Mouse (Mus musculus): ENCODE data around the gene Mutyh.
A peak's percentile ranks its signal among the peaks of the same experiment; 100 is the strongest.

Gene Mutyh

DNA sequence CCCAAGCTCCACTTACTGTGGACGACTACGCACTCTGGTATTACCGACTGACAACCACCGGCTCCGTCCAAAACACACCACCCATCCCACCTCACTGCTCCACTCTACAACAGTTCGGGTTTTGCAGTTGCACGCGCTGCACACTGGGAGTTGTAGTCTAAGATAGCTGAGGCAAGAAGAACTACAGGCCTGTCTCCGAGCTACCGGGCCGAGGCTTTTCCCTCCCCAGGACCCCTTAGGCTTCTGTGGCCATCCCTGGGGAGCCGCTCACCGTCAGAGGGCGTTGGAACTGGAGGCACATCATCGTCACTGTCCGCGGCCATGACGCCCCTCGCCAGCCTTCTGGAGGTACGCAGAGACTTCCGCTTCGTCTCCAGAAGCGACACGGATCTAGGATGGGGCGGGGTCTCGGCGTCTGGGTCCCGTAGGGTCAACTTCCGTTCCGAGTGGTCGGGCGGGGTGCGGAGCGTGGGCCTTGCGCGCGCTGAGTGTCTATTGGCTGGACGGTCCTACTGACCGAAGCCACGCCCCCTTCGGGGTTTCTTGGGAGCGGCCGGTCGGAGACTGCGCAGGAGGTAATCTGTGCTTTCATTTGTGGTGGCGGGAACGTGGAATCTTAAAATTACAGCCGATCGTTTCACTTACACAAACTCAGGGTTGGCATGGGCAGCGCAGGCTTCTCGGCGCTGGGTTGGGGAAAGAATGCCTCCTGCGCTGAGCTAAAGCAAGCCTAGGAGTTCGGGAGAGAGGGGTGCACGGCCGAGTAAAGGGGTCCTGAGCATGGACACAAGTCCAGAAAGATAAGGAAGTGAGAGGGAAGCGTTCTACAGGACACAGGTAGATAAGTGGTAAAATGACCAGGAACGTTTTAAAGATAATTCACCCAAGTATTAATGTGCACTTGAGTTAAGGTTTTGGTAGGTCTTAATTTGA, at the start of gene Mutyh, which contains the start of gene Toe1:
Mutyh (plus strand) TSS at position 527 of the 933 bp plus-strand sequence.
Toe1 (minus strand) TSS at position 444 of the 933 bp plus-strand sequence.
- DNase-seq (ENCODE audit: low spot score in 2 of 2): peak; percentile 88 to 92

DNA sequence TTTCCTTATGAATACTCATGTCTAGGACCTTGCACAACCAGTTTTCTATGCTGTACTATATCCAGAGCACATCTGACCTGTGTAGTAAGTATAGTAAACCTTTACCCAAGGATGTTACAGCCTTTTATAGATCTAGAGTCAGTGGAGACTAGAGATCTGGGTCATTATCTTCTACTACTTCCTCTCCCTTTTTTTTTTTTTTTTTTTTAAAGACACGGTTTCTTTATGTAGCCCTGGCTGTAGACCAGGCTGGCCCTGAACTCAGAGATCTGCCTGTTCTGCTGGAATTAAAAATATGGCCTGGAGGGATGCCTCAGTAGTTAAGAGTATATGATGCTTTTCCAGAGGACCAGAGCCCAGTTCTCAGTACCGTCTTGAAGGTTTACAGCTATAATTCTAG, 45.6 kb upstream of the Mutyh start:
- DNase-seq (ENCODE audit: low spot score in 2 of 2): no peak

DNA sequence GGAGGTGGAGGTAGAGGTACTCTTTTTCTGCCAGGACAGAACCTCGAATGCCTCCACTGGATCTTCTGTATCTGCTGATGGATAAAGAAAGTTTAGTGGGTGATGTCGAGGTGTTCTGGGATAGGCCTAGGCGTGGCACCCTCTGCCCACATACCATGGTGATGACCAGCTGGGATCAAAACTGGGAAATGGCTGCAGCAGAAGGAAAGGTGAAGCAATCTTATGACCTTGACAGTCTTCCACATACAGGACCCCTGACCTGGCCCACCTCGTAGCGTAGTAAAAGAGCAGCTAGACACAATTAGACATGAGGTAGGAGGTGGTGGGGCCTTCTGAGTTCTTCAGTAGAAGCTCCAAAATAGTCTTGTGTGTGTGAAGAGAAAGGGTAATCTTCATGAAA, 43.5 kb upstream of the Mutyh start:
- DNase-seq (ENCODE audit: low spot score in 2 of 2): no peak

DNA sequence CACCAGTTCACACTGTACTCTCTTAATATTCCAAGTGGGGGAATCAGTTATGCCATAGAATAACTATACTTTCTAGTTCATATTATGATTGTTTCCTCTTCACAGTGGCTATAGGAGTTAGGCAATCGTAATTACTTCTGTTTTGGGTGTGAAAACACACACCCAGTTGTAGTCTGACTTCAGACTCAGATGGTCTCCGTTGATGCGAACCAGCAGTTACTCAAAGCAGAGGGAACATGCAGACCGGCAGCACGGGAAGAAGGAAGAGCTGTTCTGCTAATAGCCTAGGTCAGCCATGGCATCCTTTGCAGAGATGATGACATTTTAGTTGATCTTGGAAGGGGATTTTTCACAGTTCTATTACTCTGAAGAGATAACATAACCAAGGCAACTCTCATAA, 39.0 kb upstream of the Mutyh start:
- DNase-seq (ENCODE audit: low spot score in 2 of 2): no peak

DNA sequence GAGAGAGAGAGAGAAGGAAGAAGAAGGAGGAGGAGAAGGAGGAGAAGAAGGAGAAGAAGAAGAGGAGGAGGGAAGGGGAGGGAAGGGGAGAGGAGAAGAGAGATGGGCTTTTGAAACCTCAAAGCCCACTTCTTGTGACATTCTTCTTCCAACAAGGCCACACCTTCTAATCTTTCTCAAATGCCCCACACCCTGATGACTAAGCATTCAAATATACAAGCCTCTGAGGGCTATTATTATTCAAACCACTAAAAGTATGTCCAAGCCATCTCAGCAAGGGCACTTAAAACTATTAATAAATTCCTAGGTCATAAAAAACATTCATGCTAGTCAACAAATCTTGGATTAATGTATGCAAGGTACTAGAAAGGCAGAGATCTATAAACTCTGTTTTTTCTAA, 38.5 kb upstream of the Mutyh start:
- DNase-seq (ENCODE audit: low spot score in 2 of 2): no peak

DNA sequence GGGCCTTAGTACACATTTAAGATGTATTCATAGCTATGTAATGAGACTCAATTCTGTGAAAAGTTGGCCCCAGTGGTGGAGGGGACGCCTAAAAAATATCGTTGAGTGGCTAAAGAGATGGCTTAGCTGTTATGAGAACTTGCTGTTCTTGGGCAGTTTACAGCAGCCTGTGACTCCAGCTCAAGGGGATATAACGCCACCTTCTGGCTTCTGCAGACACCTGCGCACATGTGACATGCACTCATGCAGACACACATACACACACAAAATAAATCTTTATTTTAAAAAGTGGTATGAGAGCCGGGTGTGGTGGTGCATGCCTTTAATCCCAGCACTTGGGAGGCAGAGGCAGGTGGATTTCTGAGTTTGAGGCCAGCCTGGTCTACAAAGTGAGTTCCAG, 31.1 kb upstream of the Mutyh start:
- no peak for DNase-seq (ENCODE audit: low spot score in 2 of 2)

DNA sequence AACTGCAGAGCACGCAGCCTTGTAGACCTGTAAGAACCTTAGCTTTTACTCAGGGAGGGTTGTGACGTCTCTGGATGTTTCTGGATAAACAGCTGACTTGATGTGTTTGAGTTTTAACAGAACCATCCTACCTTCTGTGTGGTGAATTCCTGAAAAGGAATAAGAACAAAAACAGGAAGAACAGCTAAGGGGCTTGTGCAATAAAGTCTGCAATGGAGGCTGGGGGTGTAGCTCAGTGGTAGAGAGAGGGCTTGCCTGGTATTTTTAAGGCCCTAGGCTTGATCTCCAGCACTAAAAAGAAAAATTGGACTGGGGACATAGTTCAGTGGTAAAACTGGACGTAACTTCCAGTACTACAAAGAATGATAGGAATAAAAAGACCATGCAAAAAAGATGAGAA, 30.4 kb upstream of the Mutyh start:
- no peak for DNase-seq (ENCODE audit: low spot score in 2 of 2)

DNA sequence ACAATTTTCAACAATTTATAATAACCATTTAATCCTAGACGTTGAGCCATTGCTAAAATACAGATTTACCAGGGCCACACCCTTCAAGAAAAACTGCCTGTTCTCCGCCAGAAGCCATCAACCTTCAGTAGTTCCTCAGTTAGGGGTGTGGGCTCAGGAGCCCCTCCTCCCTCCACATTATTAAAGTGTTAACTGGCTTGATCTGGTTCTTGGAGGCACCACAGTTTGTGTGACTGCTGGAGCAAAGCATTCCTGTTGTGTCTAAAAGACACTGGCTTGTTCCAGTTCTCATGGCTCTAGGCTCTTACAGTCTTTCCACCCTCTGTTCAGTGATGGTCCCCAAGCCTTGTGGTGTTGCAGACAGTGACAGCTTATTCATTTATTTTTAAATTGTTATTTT, 27.0 kb upstream of the Mutyh start:
- no peak for DNase-seq (ENCODE audit: low spot score in 2 of 2)

DNA sequence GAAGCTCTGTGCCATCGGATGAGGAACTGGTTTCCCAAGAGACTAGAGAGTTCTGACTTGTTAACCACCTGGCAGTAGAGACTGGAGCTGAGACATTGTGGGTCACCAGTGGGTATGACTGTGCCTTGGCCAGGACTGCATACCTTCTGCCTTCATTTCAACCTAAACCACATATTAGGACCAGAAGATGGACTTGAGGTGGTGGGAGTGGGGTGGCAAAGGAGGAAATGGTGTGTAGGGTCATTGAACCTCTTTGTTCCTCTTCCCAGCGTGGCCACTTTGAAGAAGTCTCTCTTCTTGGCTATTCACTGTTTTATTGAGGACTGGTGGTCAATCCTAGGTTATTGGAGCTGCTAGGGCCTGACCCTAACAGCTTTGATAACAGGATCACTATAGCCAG, 26.2 kb upstream of the Mutyh start:
- no peak for DNase-seq (ENCODE audit: low spot score in 2 of 2)

DNA sequence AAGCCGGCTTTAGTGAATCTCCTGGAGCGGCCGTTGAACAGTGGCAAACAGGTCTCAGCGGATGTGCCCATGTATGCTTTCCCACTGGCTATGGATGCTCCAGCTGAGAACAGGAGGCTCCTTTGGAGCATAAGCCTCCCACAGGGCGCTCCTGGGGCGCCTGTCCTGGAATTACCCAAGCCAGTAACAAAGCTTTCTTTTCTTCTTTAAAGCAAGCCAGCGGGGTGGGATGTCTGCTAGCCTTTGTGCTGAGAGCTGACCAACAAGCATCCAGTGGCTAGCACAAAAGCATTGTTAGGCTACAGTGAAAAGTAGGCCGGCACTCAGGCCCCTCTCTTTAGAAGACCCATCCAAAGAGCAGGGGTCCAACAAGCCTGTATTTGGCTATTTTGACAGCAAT, 25.4 kb upstream of the Mutyh start:
- no peak for DNase-seq (ENCODE audit: low spot score in 2 of 2)

DNA sequence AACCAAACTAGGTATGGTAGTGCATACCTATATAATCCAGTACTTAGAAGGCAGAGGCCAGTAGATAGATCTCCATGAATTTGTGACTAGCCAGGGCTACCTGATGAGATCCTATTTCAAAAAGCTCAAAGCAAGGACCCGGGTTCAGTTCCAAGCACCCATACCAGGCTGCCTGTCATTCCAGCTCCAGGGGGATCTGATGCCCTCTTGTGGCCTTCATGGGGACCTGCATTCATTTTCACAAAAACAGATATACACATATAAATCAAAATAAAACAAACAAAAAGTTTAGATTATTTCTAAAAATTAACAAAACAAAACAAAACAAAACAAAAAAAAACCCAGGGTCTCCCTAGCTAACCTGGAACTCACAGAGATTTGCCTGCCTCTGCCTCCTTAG, 20.9 kb upstream of the Mutyh start:
- DNase-seq (ENCODE audit: low spot score in 2 of 2): no peak

DNA sequence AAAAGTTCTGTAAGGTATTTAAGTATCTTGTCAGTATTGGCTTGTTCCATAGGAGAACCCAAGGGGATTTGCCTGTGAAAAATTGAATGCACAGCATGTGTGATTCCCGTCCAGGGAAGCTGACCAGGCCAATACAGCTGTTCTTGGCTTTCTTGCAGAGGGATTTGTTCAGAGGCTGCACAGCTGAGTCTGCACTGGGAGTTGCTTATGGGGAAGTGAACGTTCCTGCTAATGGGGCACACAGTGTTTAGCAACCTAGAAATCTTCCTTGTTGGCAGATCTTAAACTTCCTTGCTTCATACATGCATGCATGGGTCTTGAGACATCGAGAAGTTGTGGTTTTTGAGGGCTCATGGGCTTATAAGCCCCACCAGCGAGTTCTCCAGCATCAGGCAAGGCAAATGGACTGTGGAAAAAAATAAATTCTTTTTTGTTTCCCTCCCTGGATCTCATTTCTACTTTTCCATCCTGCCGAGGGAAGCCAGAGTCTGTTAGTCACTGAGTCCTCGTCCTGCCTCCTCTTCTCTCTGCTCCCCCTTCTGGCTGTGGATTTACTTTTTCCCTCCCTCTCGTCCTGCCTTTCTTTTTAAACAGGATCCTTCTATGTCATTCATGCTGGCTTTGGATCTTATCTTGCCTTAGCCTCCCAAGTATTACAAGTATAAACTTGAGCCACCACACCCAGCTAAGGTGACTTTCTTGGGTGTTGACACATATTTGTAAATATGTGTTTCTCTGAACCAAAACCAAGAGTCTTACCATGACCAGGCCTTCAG, 19.4 kb upstream of the Mutyh start:
- no peak for DNase-seq (ENCODE audit: low spot score in 2 of 2)

DNA sequence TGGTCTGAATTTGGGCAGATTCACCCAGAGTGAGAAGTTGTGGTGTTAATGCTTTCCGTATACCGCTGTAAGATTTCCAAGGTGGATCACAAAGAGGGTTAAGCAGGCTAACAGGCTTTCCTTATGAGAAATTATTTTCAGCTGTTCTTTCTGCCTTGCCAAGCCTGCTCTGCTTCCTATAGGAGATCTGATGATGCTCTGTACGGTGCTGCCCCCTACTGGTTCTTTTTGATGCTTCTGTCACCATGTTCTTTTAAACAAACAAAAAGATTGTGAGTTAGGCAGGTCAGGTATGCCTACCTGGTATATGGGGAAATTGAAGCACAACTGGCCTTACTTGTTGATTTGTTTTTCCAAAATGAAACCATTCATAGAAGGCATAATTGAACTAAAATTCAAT, 18.6 kb upstream of the Mutyh start:
- peak; percentile 51 to 77 for DNase-seq (ENCODE audit: low spot score in 2 of 2)

DNA sequence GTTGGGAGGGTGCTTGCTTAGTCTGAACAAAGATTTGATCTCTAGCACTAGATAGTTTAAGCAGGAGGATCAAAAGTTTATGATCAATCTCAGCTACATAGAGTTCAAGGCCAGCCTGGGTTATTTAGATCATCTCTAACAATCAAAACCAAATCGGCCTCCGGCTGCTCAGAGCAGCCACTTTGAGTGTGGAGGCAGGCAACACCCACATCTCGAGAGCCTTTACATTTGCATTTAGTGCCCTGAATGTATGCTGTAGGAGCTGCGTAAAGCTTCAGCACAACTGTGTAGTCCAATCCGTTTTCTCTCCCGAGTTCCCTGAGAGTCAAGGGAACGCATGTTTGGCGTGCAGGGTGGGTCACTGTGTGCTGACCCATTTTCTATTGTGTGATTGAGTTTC, 15.1 kb upstream of the Mutyh start:
- DNase-seq (ENCODE audit: low spot score in 2 of 2): no peak

DNA sequence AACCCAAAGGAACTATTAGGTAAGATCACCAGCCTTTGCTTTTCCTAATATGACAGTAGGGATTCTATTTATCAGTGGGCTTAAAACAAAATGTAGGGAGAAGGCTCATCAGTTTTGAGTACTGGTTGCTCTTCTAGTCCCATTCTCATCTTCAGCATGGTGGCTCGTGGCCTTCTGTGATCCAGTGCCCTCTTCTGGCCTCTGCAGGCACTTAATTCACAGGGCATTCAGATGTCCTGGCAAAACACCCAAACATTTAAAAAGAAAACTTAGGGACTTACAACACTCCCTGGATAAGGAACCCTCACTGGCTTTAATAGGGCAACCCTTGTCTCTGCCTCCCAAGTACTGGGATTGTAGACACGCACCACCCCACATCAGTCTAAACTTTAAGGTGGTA, 13.2 kb upstream of the Mutyh start:
- DNase-seq (ENCODE audit: low spot score in 2 of 2): no peak

DNA sequence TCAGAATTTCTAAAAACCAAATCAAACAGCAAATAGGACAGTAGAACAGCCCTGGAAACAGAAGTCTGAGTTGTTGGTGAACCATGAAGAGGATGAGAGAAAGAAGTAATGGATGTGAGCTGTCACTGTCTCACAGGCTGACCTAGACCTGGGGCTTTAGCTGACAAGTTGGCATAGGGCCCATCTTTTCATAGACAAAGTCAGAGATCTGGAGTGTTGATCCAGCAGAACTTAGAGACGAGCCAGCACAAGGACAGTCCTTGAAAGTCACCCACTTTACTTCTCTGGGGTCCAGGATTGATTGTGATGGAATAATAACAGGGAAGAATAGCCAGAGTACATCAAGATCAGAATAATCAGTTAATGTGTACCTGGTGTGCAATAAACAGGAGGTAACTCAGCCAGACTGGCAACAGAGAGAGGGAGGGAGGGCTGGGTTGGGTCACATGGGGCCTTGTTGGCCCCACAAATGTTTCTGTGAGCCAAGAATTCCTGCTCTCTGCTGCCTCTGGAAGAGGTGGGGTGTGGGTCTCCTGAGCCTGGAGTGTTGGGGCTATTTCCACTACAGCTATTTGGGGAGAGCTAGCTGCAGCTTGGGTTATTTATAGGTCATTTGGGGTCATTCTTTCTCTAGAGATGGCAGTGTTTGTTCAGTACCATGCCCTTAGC, 10.9 kb upstream of the Mutyh start:
- DNase-seq (ENCODE audit: low spot score in 2 of 2): no peak

DNA sequence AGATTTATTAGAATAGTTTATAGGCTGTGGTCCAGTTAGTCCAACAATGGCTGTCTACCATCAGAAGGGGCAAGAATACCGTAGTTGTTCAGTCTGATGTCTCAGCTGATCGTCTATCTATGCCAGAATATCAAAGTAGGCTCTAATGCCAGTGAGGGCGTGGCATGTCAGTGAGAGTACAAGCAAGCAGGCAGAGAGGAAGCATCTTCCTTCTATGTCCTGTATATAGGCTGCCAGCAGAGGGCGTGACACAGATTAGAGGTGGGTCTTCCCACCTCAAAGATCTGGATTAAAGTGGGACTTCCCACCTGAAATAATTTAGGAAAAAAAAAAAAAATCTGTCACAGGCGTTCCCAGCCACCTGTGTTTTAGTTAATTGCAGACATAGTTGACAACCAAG, 7.6 kb upstream of the Mutyh start:
- no peak for DNase-seq (ENCODE audit: low spot score in 2 of 2)

DNA sequence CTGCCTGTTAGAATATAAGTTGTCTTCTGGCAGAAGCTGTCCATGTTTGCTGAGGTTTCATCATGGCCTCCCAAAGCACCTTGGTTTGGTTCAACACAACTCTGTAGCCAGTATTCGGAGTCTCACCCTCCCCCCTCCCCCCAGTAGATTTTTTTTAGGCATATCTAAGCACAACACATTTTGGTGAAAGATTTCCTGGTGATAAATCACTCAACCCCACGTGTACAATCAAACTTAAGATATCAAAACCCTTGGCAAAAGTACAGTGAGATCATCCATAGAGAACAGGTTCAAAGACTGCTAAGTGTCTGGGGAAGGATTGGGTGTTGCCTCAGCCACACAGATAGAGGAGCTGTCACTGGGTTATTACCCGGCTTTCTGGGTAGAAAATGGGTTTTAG, 3.5 kb downstream of the Mutyh start:
- DNase-seq (ENCODE audit: low spot score in 2 of 2): no peak

DNA sequence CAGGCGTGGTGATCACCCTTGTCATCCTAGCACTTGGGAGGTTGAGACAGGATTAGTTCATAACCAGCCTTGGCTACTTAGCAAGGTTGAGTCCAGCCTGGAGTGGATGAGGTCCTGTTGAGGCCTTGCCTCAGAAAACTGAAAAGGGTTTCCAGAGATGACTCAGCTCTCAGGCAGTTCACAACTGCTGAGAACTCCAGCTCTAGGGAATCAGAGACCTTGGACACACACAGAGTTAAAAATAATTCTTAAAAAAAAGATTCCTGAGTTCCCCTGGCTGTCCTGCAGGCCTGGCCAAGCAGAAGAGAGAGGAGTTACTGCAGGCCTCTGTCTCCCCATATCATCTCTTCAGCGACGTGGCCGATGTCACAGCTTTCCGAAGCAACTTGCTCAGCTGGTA, 7.8 kb downstream of the Mutyh start:
- no peak for DNase-seq (ENCODE audit: low spot score in 2 of 2)

DNA sequence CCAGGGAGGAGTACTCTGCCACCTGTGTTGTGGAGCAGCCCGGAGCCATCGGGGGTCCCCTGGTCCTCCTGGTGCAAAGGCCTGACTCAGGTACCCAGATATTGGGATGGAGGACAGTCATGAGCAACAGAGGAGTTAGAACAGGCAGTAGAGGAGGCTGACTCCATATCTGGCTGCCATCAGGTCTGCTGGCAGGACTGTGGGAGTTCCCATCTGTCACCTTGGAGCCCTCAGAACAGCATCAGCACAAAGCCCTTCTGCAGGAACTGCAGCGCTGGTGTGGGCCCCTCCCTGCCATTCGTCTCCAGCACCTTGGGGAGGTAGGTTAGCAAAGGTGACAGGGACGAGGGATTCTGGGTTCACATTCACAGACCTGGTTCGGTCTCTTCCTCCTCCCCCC, 10.0 kb downstream of the Mutyh start:
- DNase-seq (ENCODE audit: low spot score in 2 of 2): no peak

DNA sequence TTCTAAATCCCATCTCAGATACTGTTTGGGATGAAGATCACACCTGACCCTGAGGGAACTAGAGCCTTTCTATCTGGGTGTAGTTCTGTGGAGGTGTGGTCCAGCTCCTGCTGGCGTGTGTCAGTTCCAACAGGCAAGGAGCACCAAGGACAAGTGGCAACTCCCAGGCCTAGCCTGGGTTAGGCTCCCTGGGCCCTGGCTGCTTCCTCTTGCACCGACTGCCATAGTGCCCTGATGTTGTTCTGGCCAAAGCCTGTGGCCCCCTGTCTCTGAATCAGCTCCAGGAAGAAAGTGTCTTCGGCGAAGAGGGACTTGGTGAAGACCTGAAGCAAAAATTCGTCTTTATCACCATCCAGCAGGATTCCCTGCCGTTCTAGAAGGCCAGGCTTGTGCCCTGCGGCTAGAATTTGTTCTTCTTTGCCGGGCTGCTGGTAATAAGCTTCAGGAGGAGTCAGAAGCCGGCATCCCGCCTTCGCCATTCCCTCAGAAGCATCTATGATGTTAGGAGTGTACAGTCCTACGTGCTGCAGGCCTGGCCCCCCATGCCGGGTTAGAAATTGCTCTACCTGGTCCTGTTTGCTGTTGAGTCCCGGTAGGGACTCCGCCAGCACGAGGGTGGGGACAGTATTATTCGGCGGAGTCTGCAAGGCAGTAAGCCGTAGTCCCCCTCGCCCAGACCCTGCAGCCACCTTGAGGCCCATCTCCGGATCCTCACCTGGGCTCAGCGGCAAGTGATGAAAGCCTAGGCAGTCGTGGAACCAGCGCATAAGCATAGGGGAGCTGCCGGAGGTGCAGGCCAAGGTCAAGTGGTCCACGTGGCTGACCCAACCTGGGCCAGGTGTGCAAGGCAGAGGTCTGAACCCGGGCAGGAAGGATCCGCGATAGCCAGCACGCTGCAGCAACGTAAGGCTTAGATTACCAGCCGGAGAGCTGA, 12.7 kb downstream of the Mutyh start:
- peak in 1 of 2 experiments; percentile 16 for DNase-seq (ENCODE audit: low spot score in 2 of 2)
